Mouse (Mus musculus) olfactory bulb, adult 2 months (tissue): ENCODE data around the gene Zfp454. TPM values are rescaled to one million over a fixed set of nuclear protein-coding genes. Genes with fewer than 3 reads are reported as not detected.

Experiments
- H3K27ac ChIP-seq: fragments of 200-500 bp; 2 replicates; pipeline ENCODE4 v1.5.1; 2012; ENCODE audit warnings: low read depth, low read length; ENCODE audit not compliant: insufficient read depth
- H3K4me1 ChIP-seq: fragments of 200-500 bp; 2 replicates; pipeline ENCODE4 v1.6.1; 2012; ENCODE audit warnings: low read length; ENCODE audit not compliant: control insufficient read depth, insufficient read depth
- H3K4me3 ChIP-seq: fragments of 200-500 bp; 2 replicates; pipeline ENCODE4 v1.5.1; 2012; ENCODE audit warnings: mild to moderate bottlenecking, low read depth, low read length, moderate library complexity; ENCODE audit not compliant: insufficient read depth
- CTCF ChIP-seq: fragments of 200-500 bp; IDR thresholded peaks from 2 replicates; pipeline ENCODE4 v1.5.1; 2012; ENCODE audit warnings: low read depth, mild to moderate bottlenecking, low read length, moderate library complexity; ENCODE audit not compliant: insufficient read depth
- POLR2A ChIP-seq: fragments of 200-500 bp; IDR thresholded peaks from 2 replicates; pipeline ENCODE4 v1.6.1; 2012; ENCODE audit warnings: mild to moderate bottlenecking, low read depth, low read length, moderate library complexity; ENCODE audit not compliant: insufficient read depth
- WGBS: fragments of 180-500 bp; shearing (Covaris S2); methylation state at CpG from one replicate; pipeline ENCODE4 v1.1.7; 2018; 5-methylcytosine and 5-hydroxymethylcytosine counted together
- polyA plus RNA-seq: library from polyadenylated mRNA; stranded (reverse); fragments of >200 nt; gene quantifications from 2 replicates; pipeline ENCODE4 v1.2.4, GENCODE M21; 2012; ENCODE audit warnings: low replicate concordance; ENCODE audit not compliant: missing spikeins, insufficient read depth, insufficient read length

Gene Zfp454
- polyA plus RNA-seq: not detected in 2 replicates

DNA sequence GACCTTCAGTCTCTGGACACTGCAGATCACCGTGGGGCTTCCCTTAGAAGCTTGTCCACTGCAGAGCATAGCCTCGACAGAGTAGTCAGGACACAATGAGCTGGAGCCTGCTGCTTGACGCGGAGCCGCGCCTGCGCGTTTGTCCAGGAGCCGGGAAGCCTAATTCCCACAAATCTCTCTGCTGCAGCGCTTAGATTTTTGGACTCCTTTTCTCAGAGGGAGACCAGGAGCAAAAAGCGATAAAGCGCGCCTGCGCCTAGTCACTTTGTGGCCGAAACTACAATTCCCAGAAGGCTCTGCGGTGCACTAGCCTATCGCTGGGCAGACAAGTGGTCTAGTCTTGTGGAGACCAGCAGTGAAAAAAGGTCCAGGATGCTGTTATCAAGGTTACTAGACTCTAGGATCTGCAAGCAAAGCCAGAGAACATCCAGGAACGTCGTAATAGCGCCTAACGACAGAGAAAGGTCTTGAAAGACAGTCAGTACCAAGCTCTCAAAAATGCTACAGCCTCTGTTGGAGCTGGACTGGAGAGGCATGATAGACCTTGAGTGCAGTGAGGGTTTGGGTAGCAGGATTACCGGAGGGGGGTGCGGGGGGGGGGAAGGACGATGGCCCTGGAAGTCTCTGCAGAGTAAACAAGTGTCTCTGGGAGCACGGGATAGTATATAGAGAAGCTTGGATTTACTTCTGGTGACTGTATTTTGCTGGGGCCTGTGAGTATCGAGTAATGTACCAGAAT is at the start of gene Zfp454:
Zfp454 (minus strand) TSS at position 262 of the 739 bp plus-strand sequence.
- TF ChIP-seq POLR2A (peak; percentile 55; the same call in 1 of the 2 replicates), CTCF (no peak)
- Histone ChIP-seq H3K4me3 (peak within 1 kb of the TSS; percentile 71), H3K4me1 (peaks cover 9% of the 10 kb centered on the region), H3K27ac (peak within 1 kb of the TSS; percentile 63)
- WGBS: 4% methylated on average over 26 of the region's 26 CpGs

DNA sequence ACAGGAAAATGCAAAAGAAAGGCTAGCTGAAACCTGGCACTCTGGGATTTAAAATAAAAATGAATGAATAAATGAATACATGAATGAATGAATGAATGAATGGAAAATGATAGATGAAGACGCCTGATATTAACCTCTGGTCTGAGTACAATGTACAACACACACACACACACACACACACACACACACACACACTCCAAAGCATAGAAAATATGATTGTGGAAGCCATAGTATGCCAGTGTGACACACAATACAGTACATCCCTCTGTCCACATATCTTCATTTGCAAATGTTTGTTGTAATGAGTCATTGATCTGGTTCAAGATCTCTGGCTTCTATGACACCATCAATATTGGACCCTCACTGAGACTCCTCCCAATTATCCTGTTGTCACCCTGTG is 44.6 kb upstream of the Zfp454 start:
- Histone ChIP-seq H3K27ac (no peak overlapping the region), H3K4me3 (no peak overlapping the region), H3K4me1 (peaks cover 7% of the 10 kb centered on the region; the same call in 1 of the 2 replicates)
- TF ChIP-seq POLR2A (no peak), CTCF (no peak)
- 67% methylated on average over 1 of the region's 1 CpGs for WGBS

DNA sequence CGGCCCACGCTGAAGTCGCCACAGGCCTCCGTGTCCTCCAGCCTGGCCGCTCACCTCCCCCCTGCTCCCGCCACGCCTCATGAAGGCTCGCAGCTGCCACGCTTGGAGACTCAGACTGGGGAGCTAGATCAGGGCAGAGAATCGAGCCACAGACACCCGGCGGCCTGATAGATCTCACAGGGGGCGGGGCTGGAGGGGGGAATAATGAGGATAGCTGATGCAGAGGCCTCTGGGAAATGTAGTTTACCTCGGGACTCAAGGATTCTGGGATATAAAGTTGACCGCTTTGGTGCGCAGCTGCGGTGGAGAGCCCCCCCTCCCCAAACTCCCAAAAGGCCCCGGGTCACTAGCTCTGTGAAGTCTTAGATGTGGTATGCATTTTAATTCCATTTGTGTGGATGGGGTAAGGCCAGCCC is 44.0 kb upstream of the Zfp454 start, which contains the start of gene Zfp354b:
Zfp354b (minus strand) TSS at position 183 of the 416 bp plus-strand sequence.
- no peak for TF ChIP-seq CTCF
- TF ChIP-seq POLR2A: peak; percentile 67
- Histone ChIP-seq H3K27ac (peak within 1 kb of the TSS; percentile 81), H3K4me1 (peaks cover 7% of the 10 kb centered on the region; the same call in 1 of the 2 replicates), H3K4me3 (peak within 1 kb of the TSS; percentile 77)
- WGBS: under 1% methylated on average over 18 of the region's 18 CpGs

DNA sequence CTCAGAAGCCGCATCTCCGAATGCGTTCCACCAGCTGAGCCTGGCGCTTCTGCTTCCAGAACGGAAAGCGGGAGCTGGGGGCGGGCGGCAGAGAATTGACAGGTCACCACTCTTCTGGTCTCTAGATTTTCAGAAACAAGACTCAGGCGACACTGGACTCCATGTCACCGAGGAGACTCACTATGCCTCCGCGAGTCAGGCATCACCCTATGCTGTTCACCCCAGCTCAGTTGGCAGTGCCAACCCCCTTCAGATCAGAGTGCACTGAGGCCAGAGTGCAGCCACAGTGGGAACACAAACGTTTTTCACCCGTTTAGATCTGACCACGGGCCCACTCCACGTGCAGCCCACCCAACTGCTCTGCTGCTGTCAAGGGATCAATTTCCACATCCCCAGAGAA is 43.6 kb upstream of the Zfp454 start:
- Histone ChIP-seq H3K4me3 (peak overlapping the region; percentile 77), H3K27ac (peak overlapping the region; percentile 81), H3K4me1 (peaks cover 7% of the 10 kb centered on the region; the same call in 1 of the 2 replicates)
- under 1% methylated on average over 16 of the region's 16 CpGs for WGBS
- TF ChIP-seq POLR2A (no peak), CTCF (no peak)

DNA sequence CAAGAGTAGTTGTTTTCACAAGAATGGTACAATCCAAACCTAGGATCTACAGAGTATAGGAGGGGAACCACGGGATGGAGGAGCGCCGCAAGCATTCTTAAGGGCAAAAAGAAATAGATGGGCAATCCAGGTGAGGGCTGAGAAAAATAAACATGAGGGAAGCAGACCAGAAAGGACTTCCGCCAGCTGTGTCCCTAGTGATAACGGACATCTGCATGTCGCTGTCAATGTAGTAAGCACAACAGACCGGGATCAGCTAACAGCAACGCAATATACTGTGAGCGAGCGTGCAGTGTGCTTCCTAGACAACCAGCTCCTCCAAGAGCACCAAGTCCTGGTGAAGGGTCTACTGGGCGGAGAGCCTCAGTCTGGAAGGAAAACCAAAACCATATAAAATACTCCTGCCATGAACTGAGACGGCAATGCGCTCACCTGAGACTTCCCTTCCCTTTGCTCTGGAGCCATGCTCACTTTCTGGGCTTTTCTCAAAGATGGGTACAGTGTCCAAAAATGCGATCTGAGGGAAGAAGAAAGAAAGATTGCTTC is 43.1 kb upstream of the Zfp454 start:
- Histone ChIP-seq H3K4me1 (peaks cover 7% of the 10 kb centered on the region; the same call in 1 of the 2 replicates), H3K27ac (no peak overlapping the region; the same call in 1 of the 2 replicates), H3K4me3 (peak overlapping the region; percentile 77)
- no peak for TF ChIP-seq POLR2A
- no peak for TF ChIP-seq CTCF
- WGBS: 27% methylated on average over 14 of the region's 14 CpGs

DNA sequence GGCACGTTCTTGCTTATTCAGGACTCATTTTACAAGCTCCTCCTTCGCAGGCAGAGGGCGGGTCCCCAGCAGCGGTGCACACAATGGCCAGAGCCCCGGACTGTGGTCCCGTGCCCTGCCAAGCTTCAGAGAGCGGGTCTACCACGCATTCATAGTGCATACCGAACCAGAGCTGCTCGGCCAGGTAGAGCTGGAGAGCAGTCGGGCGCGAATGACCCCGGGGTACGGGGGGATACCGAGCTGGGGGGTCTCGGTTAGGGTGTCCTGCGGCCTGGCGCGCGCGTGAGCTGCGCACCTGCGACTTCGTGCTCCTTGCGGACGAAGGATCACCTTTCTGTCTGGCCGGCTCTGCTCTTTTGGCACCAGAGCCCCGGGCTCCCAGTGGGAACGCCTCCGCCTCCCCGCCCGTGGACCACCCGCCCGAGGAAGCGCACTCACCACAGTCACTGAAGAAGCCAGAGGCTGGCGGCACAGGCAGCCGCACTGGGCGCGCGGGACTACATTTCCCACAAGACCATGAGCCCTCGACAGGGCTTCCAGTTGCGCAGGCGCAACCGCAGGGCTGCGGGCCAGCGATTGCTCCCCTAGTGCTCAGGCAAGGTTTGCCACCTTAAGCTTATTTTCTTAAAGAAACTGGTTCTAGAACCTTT is 28.3 kb upstream of the Zfp454 start, which contains the start of gene Zfp2:
Zfp2 (minus strand) TSS at position 495 of the 650 bp plus-strand sequence.
- H3K4me3 ChIP-seq: peak within 1 kb of the TSS; percentile 78
- under 1% methylated on average over 47 of the region's 47 CpGs for whole genome bisulfite sequencing
- peak; percentile 45; the same call in 1 of the 2 replicates for TF ChIP-seq CTCF
- peak; percentile 52; the same call in 1 of the 2 replicates for TF ChIP-seq POLR2A
- H3K4me1 ChIP-seq: peaks cover 9% of the 10 kb centered on the region
- H3K27ac ChIP-seq: no peak within 1 kb of the TSS

DNA sequence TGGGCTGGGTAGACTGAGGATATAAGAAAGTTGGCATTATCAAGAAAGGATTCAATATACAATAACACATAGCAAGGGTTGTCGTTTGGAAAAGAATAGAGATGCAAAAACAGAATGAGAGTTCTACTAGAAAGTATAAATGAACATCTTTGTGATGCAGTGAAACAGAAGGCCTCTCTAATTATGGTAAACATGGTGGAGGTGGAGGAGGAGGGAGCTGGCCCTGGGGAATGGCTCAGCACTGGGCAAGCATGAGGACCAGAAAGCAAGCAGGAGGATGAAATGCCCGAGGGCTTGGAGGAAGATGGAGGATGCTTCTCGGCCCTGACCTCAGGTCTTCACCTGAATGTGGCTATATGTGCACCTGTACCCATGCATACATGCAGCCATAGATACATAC is 27.0 kb upstream of the Zfp454 start:
- 72% methylated on average over 3 of the region's 3 CpGs for WGBS
- TF ChIP-seq CTCF (no peak), POLR2A (no peak)

DNA sequence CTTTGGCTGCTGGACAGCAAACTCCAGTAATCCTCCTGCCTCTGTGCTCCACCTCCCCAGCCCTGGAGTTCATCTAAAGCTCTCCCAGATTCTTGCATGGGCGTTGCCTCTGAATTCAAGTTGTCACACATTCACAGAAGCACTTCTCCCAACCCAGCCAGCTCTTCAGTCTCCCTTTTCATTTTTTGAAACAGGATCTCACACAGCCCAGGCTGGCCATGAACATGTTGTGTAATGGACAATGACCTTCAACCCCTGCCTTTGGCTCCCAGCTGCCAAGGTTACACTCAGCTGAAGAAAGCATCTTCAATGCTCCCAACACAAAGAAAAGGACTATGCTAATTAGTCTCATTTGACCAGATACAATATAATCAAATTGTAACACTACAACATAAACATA is 25.9 kb upstream of the Zfp454 start:
- WGBS: 88% methylated on average over 1 of the region's 1 CpGs
- TF ChIP-seq POLR2A (no peak), CTCF (no peak)
- no peak overlapping the region for H3K27ac ChIP-seq
- H3K4me3 ChIP-seq: no peak overlapping the region
- peaks cover 12% of the 10 kb centered on the region for H3K4me1 ChIP-seq

More for the DNA sequence above, 27.0 kb upstream of the Zfp454 start:
- H3K4me1 ChIP-seq: peaks cover 9% of the 10 kb centered on the region
- H3K4me3 ChIP-seq: no peak overlapping the region
- no peak overlapping the region for H3K27ac ChIP-seq
